Mouse (Mus musculus): Measurements from ENCODE around the gene Grin2c. TPM values are rescaled to one million over a fixed set of nuclear protein-coding genes. Genes with fewer than 3 reads are reported as not detected.

Grin2c gene
- polyA plus RNA-seq, 1 experiment from 2014 or later, result not detected

- H3K4me1 ChIP-seq (ENCODE audit: control insufficient read depth, insufficient read depth, low read length), result peaks cover 8% of the 10 kb centered on the region; the same call in 1 of the 2 replicates
- peak within 1 kb of the TSS; percentile 81 for H3K9ac ChIP-seq (ENCODE audit: low read length)
- no peaks in the 10 kb centered on the region for H3K36me3 ChIP-seq (ENCODE audit: control insufficient read depth, insufficient read depth, low read length)
- peak within 1 kb of the TSS; percentile 48 for H3K4me3 ChIP-seq (replicated peaks; ENCODE audit: low read length)
- under 1% methylated on average over 42 of the region's 42 CpGs for WGBS
- peak within 1 kb of the TSS; percentile 86 for H3K27ac ChIP-seq (ENCODE audit: low read length)
- H3K9me3 ChIP-seq (replicated peaks; ENCODE audit: control insufficient read depth, low read length), result no peaks in the 10 kb centered on the region
- no peaks in the 10 kb centered on the region for H3K27me3 ChIP-seq (ENCODE audit: control insufficient read depth, insufficient read depth, low read length)
- peak; percentile 96 for ATAC-seq (ENCODE audit: insufficient read depth, low FRiP score)
- peak within 1 kb of the TSS; percentile 85 for H3K4me2 ChIP-seq (ENCODE audit: low read depth, low read length)
Observed at GRCm38 (mm10) chr11:115276780-115277603, 9.9 kb upstream of the Grin2c start, which contains the start of gene Fdxr. Fdxr (minus strand) TSS chr11:115277050.

- ATAC-seq (ENCODE audit: insufficient read depth, low FRiP score), result no peak
- peak overlapping the region; percentile 81 for H3K9ac ChIP-seq (ENCODE audit: low read length)
- 61% methylated on average over 3 of the region's 3 CpGs for whole genome bisulfite sequencing
Observed at GRCm38 (mm10) chr11:115275954-115276353, 8.9 kb upstream of the Grin2c start.

GRCm38 (mm10) chr11:115275509-115275908 is 8.5 kb upstream of the Grin2c start:
- no peak overlapping the region for H3K4me3 ChIP-seq (replicated peaks; ENCODE audit: low read length)
- H3K4me1 ChIP-seq (ENCODE audit: control insufficient read depth, insufficient read depth, low read length), result peaks cover 8% of the 10 kb centered on the region; the same call in 1 of the 2 replicates
- ATAC-seq (ENCODE audit: insufficient read depth, low FRiP score), result no peak
- WGBS, result 69% methylated on average over 6 of the region's 6 CpGs
- H3K9ac ChIP-seq (ENCODE audit: low read length), result no peak overlapping the region
- H3K27me3 ChIP-seq (ENCODE audit: control insufficient read depth, insufficient read depth, low read length), result no peaks in the 10 kb centered on the region
- H3K9me3 ChIP-seq (replicated peaks; ENCODE audit: control insufficient read depth, low read length), result no peaks in the 10 kb centered on the region
- H3K36me3 ChIP-seq (ENCODE audit: control insufficient read depth, insufficient read depth, low read length), result no peaks in the 10 kb centered on the region
- H3K4me2 ChIP-seq (ENCODE audit: low read depth, low read length), result no peak overlapping the region; the same call in 1 of the 2 replicates
- no peak overlapping the region for H3K27ac ChIP-seq (ENCODE audit: low read length)

More at GRCm38 (mm10) chr11:115275954-115276353, 8.9 kb upstream of the Grin2c start:
- Histone ChIP-seq H3K36me3 (ENCODE audit: control insufficient read depth, insufficient read depth, low read length) (no peaks in the 10 kb centered on the region), H3K9me3 (replicated peaks; ENCODE audit: control insufficient read depth, low read length) (no peaks in the 10 kb centered on the region), H3K27me3 (ENCODE audit: control insufficient read depth, insufficient read depth, low read length) (no peaks in the 10 kb centered on the region), H3K4me1 (ENCODE audit: control insufficient read depth, insufficient read depth, low read length) (peaks cover 8% of the 10 kb centered on the region; the same call in 1 of the 2 replicates), H3K27ac (ENCODE audit: low read length) (no peak overlapping the region), H3K4me2 (ENCODE audit: low read depth, low read length) (peak overlapping the region; percentile 85), H3K4me3 (replicated peaks; ENCODE audit: low read length) (peak overlapping the region; percentile 48)

GRCm38 (mm10) chr11:115274771-115275170 is 7.7 kb upstream of the Grin2c start:
- H3K4me2 ChIP-seq (ENCODE audit: low read depth, low read length), result no peak overlapping the region
- ATAC-seq (ENCODE audit: insufficient read depth, low FRiP score), result no peak
- peaks cover 11% of the 10 kb centered on the region; the same call in 1 of the 2 replicates for H3K4me1 ChIP-seq (ENCODE audit: control insufficient read depth, insufficient read depth, low read length)
- no peak overlapping the region for H3K27ac ChIP-seq (ENCODE audit: low read length)
- no peaks in the 10 kb centered on the region for H3K9me3 ChIP-seq (replicated peaks; ENCODE audit: control insufficient read depth, low read length)
- no peaks in the 10 kb centered on the region; the same call in 1 of the 2 replicates for H3K27me3 ChIP-seq (ENCODE audit: control insufficient read depth, insufficient read depth, low read length)
- no peak overlapping the region for H3K4me3 ChIP-seq (replicated peaks; ENCODE audit: low read length)
- H3K36me3 ChIP-seq (ENCODE audit: control insufficient read depth, insufficient read depth, low read length), result no peaks in the 10 kb centered on the region
- no peak overlapping the region for H3K9ac ChIP-seq (ENCODE audit: low read length)
- 83% methylated on average over 6 of the region's 6 CpGs for WGBS

- Histone ChIP-seq H3K27ac (ENCODE audit: low read length) (no peak overlapping the region), H3K9ac (ENCODE audit: low read length) (no peak overlapping the region), H3K27me3 (ENCODE audit: control insufficient read depth, insufficient read depth, low read length) (peaks cover 2% of the 10 kb centered on the region; the same call in 1 of the 2 replicates), H3K36me3 (ENCODE audit: control insufficient read depth, insufficient read depth, low read length) (no peaks in the 10 kb centered on the region), H3K9me3 (replicated peaks; ENCODE audit: control insufficient read depth, low read length) (no peaks in the 10 kb centered on the region), H3K4me2 (ENCODE audit: low read depth, low read length) (no peak overlapping the region), H3K4me3 (replicated peaks; ENCODE audit: low read length) (no peak overlapping the region), H3K4me1 (ENCODE audit: control insufficient read depth, insufficient read depth, low read length) (peaks cover 11% of the 10 kb centered on the region; the same call in 1 of the 2 replicates)
- no peak for ATAC-seq (ENCODE audit: insufficient read depth, low FRiP score)
- WGBS, result 90% methylated on average over 7 of the region's 7 CpGs
Observed at GRCm38 (mm10) chr11:115274178-115274577, 7.1 kb upstream of the Grin2c start.

GRCm38 (mm10) chr11:115273735-115274134 is 6.7 kb upstream of the Grin2c start:
- WGBS, result 57% methylated on average over 7 of the region's 7 CpGs
- Histone ChIP-seq H3K4me1 (ENCODE audit: control insufficient read depth, insufficient read depth, low read length) (peaks cover 11% of the 10 kb centered on the region; the same call in 1 of the 2 replicates), H3K27ac (ENCODE audit: low read length) (no peak overlapping the region), H3K9me3 (replicated peaks; ENCODE audit: control insufficient read depth, low read length) (no peaks in the 10 kb centered on the region), H3K36me3 (ENCODE audit: control insufficient read depth, insufficient read depth, low read length) (no peaks in the 10 kb centered on the region), H3K4me2 (ENCODE audit: low read depth, low read length) (no peak overlapping the region), H3K9ac (ENCODE audit: low read length) (0 out of 2 replicates have a peak overlapping the region, but pooled peaks have one; percentile 11), H3K27me3 (ENCODE audit: control insufficient read depth, insufficient read depth, low read length) (peaks cover 6% of the 10 kb centered on the region; the same call in 1 of the 2 replicates), H3K4me3 (replicated peaks; ENCODE audit: low read length) (no peak overlapping the region)
- no peak for ATAC-seq (ENCODE audit: insufficient read depth, low FRiP score)

- no peak overlapping the region for H3K4me2 ChIP-seq (ENCODE audit: low read depth, low read length)
- H3K9me3 ChIP-seq (replicated peaks; ENCODE audit: control insufficient read depth, low read length), result no peaks in the 10 kb centered on the region
- H3K27ac ChIP-seq (ENCODE audit: low read length), result no peak overlapping the region
- peaks cover 12% of the 10 kb centered on the region for H3K27me3 ChIP-seq (ENCODE audit: control insufficient read depth, insufficient read depth, low read length)
- WGBS, result 72% methylated on average over 10 of the region's 10 CpGs
- H3K9ac ChIP-seq (ENCODE audit: low read length), result no peak overlapping the region
- H3K4me1 ChIP-seq (ENCODE audit: control insufficient read depth, insufficient read depth, low read length), result peaks cover 11% of the 10 kb centered on the region; the same call in 1 of the 2 replicates
- no peak overlapping the region for H3K4me3 ChIP-seq (replicated peaks; ENCODE audit: low read length)
- no peaks in the 10 kb centered on the region for H3K36me3 ChIP-seq (ENCODE audit: control insufficient read depth, insufficient read depth, low read length)
- ATAC-seq (ENCODE audit: insufficient read depth, low FRiP score), result no peak
Observed at GRCm38 (mm10) chr11:115272894-115273498, 6.0 kb upstream of the Grin2c start.

- H3K9me3 ChIP-seq (replicated peaks; ENCODE audit: control insufficient read depth, low read length), result no peaks in the 10 kb centered on the region
- ATAC-seq (ENCODE audit: insufficient read depth, low FRiP score), result no peak
- peaks cover 28% of the 10 kb centered on the region for H3K27me3 ChIP-seq (ENCODE audit: control insufficient read depth, insufficient read depth, low read length)
- H3K4me2 ChIP-seq (ENCODE audit: low read depth, low read length), result no peak overlapping the region
- no peaks in the 10 kb centered on the region for H3K36me3 ChIP-seq (ENCODE audit: control insufficient read depth, insufficient read depth, low read length)
- 64% methylated on average over 10 of the region's 10 CpGs for WGBS
- no peak overlapping the region for H3K27ac ChIP-seq (ENCODE audit: low read length)
- no peak overlapping the region for H3K9ac ChIP-seq (ENCODE audit: low read length)
- no peak overlapping the region for H3K4me3 ChIP-seq (replicated peaks; ENCODE audit: low read length)
- peaks cover 18% of the 10 kb centered on the region for H3K4me1 ChIP-seq (ENCODE audit: control insufficient read depth, insufficient read depth, low read length)
Observed at GRCm38 (mm10) chr11:115271481-115271880, 4.4 kb upstream of the Grin2c start.

GRCm38 (mm10) chr11:115271052-115271451 is 4.0 kb upstream of the Grin2c start:
- H3K27ac ChIP-seq (ENCODE audit: low read length), result no peak overlapping the region
- peaks cover 32% of the 10 kb centered on the region for H3K27me3 ChIP-seq (ENCODE audit: control insufficient read depth, insufficient read depth, low read length)
- no peaks in the 10 kb centered on the region for H3K36me3 ChIP-seq (ENCODE audit: control insufficient read depth, insufficient read depth, low read length)
- H3K4me1 ChIP-seq (ENCODE audit: control insufficient read depth, insufficient read depth, low read length), result peaks cover 14% of the 10 kb centered on the region
- no peak for ATAC-seq (ENCODE audit: insufficient read depth, low FRiP score)
- 78% methylated on average over 9 of the region's 9 CpGs for WGBS
- no peak overlapping the region for H3K4me2 ChIP-seq (ENCODE audit: low read depth, low read length)
- no peaks in the 10 kb centered on the region for H3K9me3 ChIP-seq (replicated peaks; ENCODE audit: control insufficient read depth, low read length)
- no peak overlapping the region for H3K9ac ChIP-seq (ENCODE audit: low read length)
- H3K4me3 ChIP-seq (replicated peaks; ENCODE audit: low read length), result no peak overlapping the region
